Mouse (Mus musculus) embryo, embryonic 11.5 days (tissue): ENCODE measurements around the gene Islr.

Experiments
- DNase-seq: peaks from one replicate; pipeline ENCODE4 v3.0.0-alpha.2; 2012; ENCODE audit warnings: low read depth, low spot score

Gene Islr

GRCm38 (mm10) chr9:58220218-58220903 is 16.3 kb upstream of the Islr start:
- DNase-seq: no peak

GRCm38 (mm10) chr9:58218539-58218938 is 14.4 kb upstream of the Islr start:
- DNase-seq: no peak

- DNase-seq: no peak
Measured at GRCm38 (mm10) chr9:58216402-58216801, 12.3 kb upstream of the Islr start.

GRCm38 (mm10) chr9:58214519-58215180 is 10.5 kb upstream of the Islr start:
- no peak for DNase-seq

- no peak for DNase-seq
Measured at GRCm38 (mm10) chr9:58213865-58214264, 9.8 kb upstream of the Islr start.

GRCm38 (mm10) chr9:58213377-58213776 is 9.3 kb upstream of the Islr start:
- no peak for DNase-seq

- DNase-seq: no peak
Measured at GRCm38 (mm10) chr9:58210304-58210627, 6.2 kb upstream of the Islr start.

GRCm38 (mm10) chr9:58209462-58210303 is 5.6 kb upstream of the Islr start:
- DNase-seq: no peak

GRCm38 (mm10) chr9:58206013-58206412 is 1.9 kb upstream of the Islr start:
- DNase-seq: no peak

- DNase-seq: peak; percentile 85
Measured at GRCm38 (mm10) chr9:58204448-58205000, 418 bp upstream of the Islr start.

- DNase-seq: no peak
Measured at GRCm38 (mm10) chr9:58202676-58203453, 1.2 kb downstream of the Islr start.

GRCm38 (mm10) chr9:58201861-58202549 is 2.1 kb downstream of the Islr start:
- no peak for DNase-seq

GRCm38 (mm10) chr9:58201091-58201842 is 2.8 kb downstream of the Islr start:
- no peak for DNase-seq

- no peak for DNase-seq
Measured at GRCm38 (mm10) chr9:58200270-58201090, 3.6 kb downstream of the Islr start.

GRCm38 (mm10) chr9:58199381-58200269 is 4.5 kb downstream of the Islr start:
- DNase-seq: no peak

- no peak for DNase-seq
Measured at GRCm38 (mm10) chr9:58198801-58199371, 5.2 kb downstream of the Islr start.

- no peak for DNase-seq
Measured at GRCm38 (mm10) chr9:58197781-58198701, 6.1 kb downstream of the Islr start.
